Mouse (Mus musculus) E14TG2a.4 (cell line): ENCODE results near the gene Lrp5.

Experiments
- CTCF ChIP-seq: conservative IDR thresholded peaks from 2 replicates; pipeline ENCODE4 v1.5.1; 2014; ENCODE audit warnings: low read length
- POU5F1 ChIP-seq: IDR thresholded peaks from 2 replicates; pipeline ENCODE4 v1.6.1; 2014; ENCODE audit warnings: low read length, borderline replicate concordance

GRCm38 (mm10) chr19:3575632-3576384, 110.6 kb downstream of the Lrp5 start, which contains the start of gene Ppp6r3:
- TF ChIP-seq POU5F1 (no peak), CTCF (no peak)
